Mouse (Mus musculus): ENCODE results near the gene Ccdc62. TPM values are rescaled to one million over a fixed set of nuclear protein-coding genes. Genes with fewer than 3 reads are reported as not detected.

Ccdc62 gene
- polyA plus RNA-seq, 1 experiment, result 4.7 TPM

- Histone ChIP-seq H3K4me2 (ENCODE audit: low read depth) (no peak overlapping the region), H3K36me3 (ENCODE audit: control insufficient read depth, insufficient read depth) (peaks cover 6% of the 10 kb centered on the region), H3K27me3 (ENCODE audit: control insufficient read depth, insufficient read depth, insufficient read length) (no peaks in the 10 kb centered on the region), H3K79me2 (ENCODE audit: control insufficient read depth, insufficient read depth) (no peaks in the 10 kb centered on the region), H3ac (ENCODE audit: control insufficient read depth, insufficient read length) (no peak overlapping the region), H3K4me3 (no peak overlapping the region)
- TF ChIP-seq MYOG (IDR thresholded peaks at IDR 0.05; ENCODE audit: control insufficient read depth in 1 of 3, insufficient read depth in 1 of 3, insufficient read length in 2 of 3, low read depth in 2 of 3), result no peak
- no peak for TF ChIP-seq TCF3 (IDR thresholded peaks at IDR 0.05; ENCODE audit: insufficient read length, low read depth)
- no peak for TF ChIP-seq MYOD1 (IDR thresholded peaks at IDR 0.05; ENCODE audit: control insufficient read depth in 1 of 3, insufficient read length in 2 of 3, low read depth in 2 of 3)
- no peak for TF ChIP-seq MAX (IDR thresholded peaks at IDR 0.05; ENCODE audit: low read depth)
- no peak for TF ChIP-seq SRF (IDR thresholded peaks at IDR 0.05; ENCODE audit: control insufficient read depth, insufficient read length, low read depth)
These were observed 74.6 kb downstream of the Ccdc62 start for GRCm38 (mm10) chr5:124005151-124005500.

GRCm38 (mm10) chr5:124005591-124005990, 75.1 kb downstream of the Ccdc62 start:
- TF ChIP-seq E2F4 (IDR thresholded peaks at IDR 0.05; ENCODE audit: insufficient read depth), result no peak
- TF ChIP-seq CEBPB (IDR thresholded peaks at IDR 0.05; ENCODE audit: insufficient read depth, poor library complexity, severe bottlenecking), result no peak
- TF ChIP-seq TCF12 (IDR thresholded peaks at IDR 0.05; ENCODE audit: insufficient read depth, poor library complexity, severe bottlenecking), result peak; percentile 65
- no peak for TF ChIP-seq SRF (IDR thresholded peaks at IDR 0.05; ENCODE audit: control insufficient read depth, insufficient read length, low read depth)
- TF ChIP-seq POLR2AphosphoS2 (IDR thresholded peaks at IDR 0.05; ENCODE audit: insufficient read length, low read depth), result no peak
- TF ChIP-seq POLR2A (IDR thresholded peaks at IDR 0.05; ENCODE audit: insufficient read length, low read depth), result no peak
- no peak for TF ChIP-seq USF1 (IDR thresholded peaks at IDR 0.05; ENCODE audit: low read depth)
- TF ChIP-seq MYOD1 (IDR thresholded peaks at IDR 0.05; ENCODE audit: control insufficient read depth in 1 of 3, insufficient read length in 2 of 3, low read depth in 2 of 3), result peak in 2 of 3 experiments; percentile 94 to 99
- peak; percentile 89 for TF ChIP-seq TCF3 (IDR thresholded peaks at IDR 0.05; ENCODE audit: insufficient read length, low read depth)
- TF ChIP-seq MAX (IDR thresholded peaks at IDR 0.05; ENCODE audit: low read depth), result no peak
- TF ChIP-seq MYOG (IDR thresholded peaks at IDR 0.05; ENCODE audit: control insufficient read depth in 1 of 3, insufficient read depth in 1 of 3, insufficient read length in 2 of 3, low read depth in 2 of 3), result peak; percentile 83 to 98 (median 98)
- TF ChIP-seq REST (IDR thresholded peaks at IDR 0.05; ENCODE audit: insufficient read depth, insufficient read length), result no peak
- Histone ChIP-seq H3K4me2 (ENCODE audit: low read depth) (no peak overlapping the region), H3K36me3 (ENCODE audit: control insufficient read depth, insufficient read depth) (peaks cover 10% of the 10 kb centered on the region), H3K4me3 (no peak overlapping the region), H3K79me2 (ENCODE audit: control insufficient read depth, insufficient read depth) (no peaks in the 10 kb centered on the region), H3ac (ENCODE audit: control insufficient read depth, insufficient read length) (no peak overlapping the region), H3K27me3 (ENCODE audit: control insufficient read depth, insufficient read depth, insufficient read length) (no peaks in the 10 kb centered on the region)

- H3K79me2 ChIP-seq (ENCODE audit: control insufficient read depth, insufficient read depth), result no peaks in the 10 kb centered on the region
These were observed 75.8 kb downstream of the Ccdc62 start for GRCm38 (mm10) chr5:124006082-124006873.

GRCm38 (mm10) chr5:124006891-124007491, 76.5 kb downstream of the Ccdc62 start:
- TF ChIP-seq SRF (IDR thresholded peaks at IDR 0.05; ENCODE audit: control insufficient read depth, insufficient read length, low read depth), result peak; percentile 3
- peak in 2 of 3 experiments; percentile 24 to 63 for TF ChIP-seq MYOD1 (IDR thresholded peaks at IDR 0.05; ENCODE audit: control insufficient read depth in 1 of 3, insufficient read length in 2 of 3, low read depth in 2 of 3)
- no peak for TF ChIP-seq MAX (IDR thresholded peaks at IDR 0.05; ENCODE audit: low read depth)
- peak in 2 of 3 experiments; percentile 12 to 73 for TF ChIP-seq MYOG (IDR thresholded peaks at IDR 0.05; ENCODE audit: control insufficient read depth in 1 of 3, insufficient read depth in 1 of 3, insufficient read length in 2 of 3, low read depth in 2 of 3)
- no peak overlapping the region for H3ac ChIP-seq (ENCODE audit: control insufficient read depth, insufficient read length)
- peaks cover 2% of the 10 kb centered on the region for H3K79me2 ChIP-seq (ENCODE audit: control insufficient read depth, insufficient read depth)
- H3K36me3 ChIP-seq (ENCODE audit: control insufficient read depth, insufficient read depth), result peaks cover 10% of the 10 kb centered on the region
- H3K27me3 ChIP-seq (ENCODE audit: control insufficient read depth, insufficient read depth, insufficient read length), result no peaks in the 10 kb centered on the region
- H3K4me2 ChIP-seq (ENCODE audit: low read depth), result peak overlapping the region; percentile 26
- H3K4me3 ChIP-seq, result no peak overlapping the region

More at GRCm38 (mm10) chr5:124006082-124006873, 75.8 kb downstream of the Ccdc62 start:
- H3K27me3 ChIP-seq (ENCODE audit: control insufficient read depth, insufficient read depth, insufficient read length), result no peaks in the 10 kb centered on the region
- TF ChIP-seq MAX (IDR thresholded peaks at IDR 0.05; ENCODE audit: low read depth) (no peak), MYOG (IDR thresholded peaks at IDR 0.05; ENCODE audit: control insufficient read depth in 1 of 3, insufficient read depth in 1 of 3, insufficient read length in 2 of 3, low read depth in 2 of 3) (peak in 1 of 3 experiments; percentile 10), MYOD1 (IDR thresholded peaks at IDR 0.05; ENCODE audit: control insufficient read depth in 1 of 3, insufficient read length in 2 of 3, low read depth in 2 of 3) (peak in 2 of 3 experiments; percentile 32 to 34), TCF12 (IDR thresholded peaks at IDR 0.05; ENCODE audit: insufficient read depth, poor library complexity, severe bottlenecking) (no peak)
- peaks cover 10% of the 10 kb centered on the region for H3K36me3 ChIP-seq (ENCODE audit: control insufficient read depth, insufficient read depth)
- H3K4me2 ChIP-seq (ENCODE audit: low read depth), result no peak overlapping the region
- H3K4me3 ChIP-seq, result no peak overlapping the region
- H3ac ChIP-seq (ENCODE audit: control insufficient read depth, insufficient read length), result no peak overlapping the region

GRCm38 (mm10) chr5:124010077-124010476, 79.6 kb downstream of the Ccdc62 start:
- H3K36me3 ChIP-seq (ENCODE audit: control insufficient read depth, insufficient read depth), result peaks cover 10% of the 10 kb centered on the region
- H3K27me3 ChIP-seq (ENCODE audit: control insufficient read depth, insufficient read depth, insufficient read length), result no peaks in the 10 kb centered on the region
- H3K4me2 ChIP-seq (ENCODE audit: low read depth), result no peak overlapping the region
- TF ChIP-seq POLR2A (IDR thresholded peaks at IDR 0.05; ENCODE audit: insufficient read length, low read depth) (no peak), TCF3 (IDR thresholded peaks at IDR 0.05; ENCODE audit: insufficient read length, low read depth) (no peak), MYOD1 (IDR thresholded peaks at IDR 0.05; ENCODE audit: control insufficient read depth in 1 of 3, insufficient read length in 2 of 3, low read depth in 2 of 3) (no peak), SRF (IDR thresholded peaks at IDR 0.05; ENCODE audit: control insufficient read depth, insufficient read length, low read depth) (no peak), POLR2AphosphoS2 (IDR thresholded peaks at IDR 0.05; ENCODE audit: insufficient read length, low read depth) (no peak), E2F4 (IDR thresholded peaks at IDR 0.05; ENCODE audit: insufficient read depth) (no peak), USF1 (IDR thresholded peaks at IDR 0.05; ENCODE audit: low read depth) (no peak), MYOG (IDR thresholded peaks at IDR 0.05; ENCODE audit: control insufficient read depth in 1 of 3, insufficient read depth in 1 of 3, insufficient read length in 2 of 3, low read depth in 2 of 3) (no peak), CEBPB (IDR thresholded peaks at IDR 0.05; ENCODE audit: insufficient read depth, poor library complexity, severe bottlenecking) (no peak), REST (IDR thresholded peaks at IDR 0.05; ENCODE audit: insufficient read depth, insufficient read length) (no peak), TCF12 (IDR thresholded peaks at IDR 0.05; ENCODE audit: insufficient read depth, poor library complexity, severe bottlenecking) (no peak)
- H3ac ChIP-seq (ENCODE audit: control insufficient read depth, insufficient read length), result no peak overlapping the region
- H3K79me2 ChIP-seq (ENCODE audit: control insufficient read depth, insufficient read depth), result peaks cover 32% of the 10 kb centered on the region
- no peak overlapping the region for H3K4me3 ChIP-seq

Data from myocyte (in vitro differentiated cells).